Mouse (Mus musculus) megakaryocyte, adult 5-6 weeks (primary cell): Measurements from ENCODE around the gene Fam25c. TPM values are rescaled to one million over a fixed set of nuclear protein-coding genes. Genes with fewer than 3 reads are reported as not detected.
A peak's percentile ranks its signal among the peaks of the same experiment; 100 is the strongest.
"Not testable (repeated sequence)": the region's sequence is repeated elsewhere in the genome, so short reads cannot be mapped to it uniquely, and the experiment has no call there.

Source experiments
- ATAC-seq: 2 replicates; pipeline ENCODE4 v1.8.0; 2016; ENCODE audit warnings: mild to moderate bottlenecking, inconsistent platforms; ENCODE audit not compliant: poor library complexity, severe bottlenecking
- total RNA-seq, 2 experiments: library from RNA; stranded (forward) in 1 of 2; stranded (reverse) in 1 of 2; fragments of 153-499, 151-499 nt in 1 of 2; fragments of 221-1000, 200-1000 nt in 1 of 2; gene quantifications; 2 replicates each; pipeline versions ENCODE4 v1.2.3 to v1.2.4; 2015 to 2017

Fam25c gene
- total RNA-seq, 2 experiments from 2014 or later, result not detected

DNA sequence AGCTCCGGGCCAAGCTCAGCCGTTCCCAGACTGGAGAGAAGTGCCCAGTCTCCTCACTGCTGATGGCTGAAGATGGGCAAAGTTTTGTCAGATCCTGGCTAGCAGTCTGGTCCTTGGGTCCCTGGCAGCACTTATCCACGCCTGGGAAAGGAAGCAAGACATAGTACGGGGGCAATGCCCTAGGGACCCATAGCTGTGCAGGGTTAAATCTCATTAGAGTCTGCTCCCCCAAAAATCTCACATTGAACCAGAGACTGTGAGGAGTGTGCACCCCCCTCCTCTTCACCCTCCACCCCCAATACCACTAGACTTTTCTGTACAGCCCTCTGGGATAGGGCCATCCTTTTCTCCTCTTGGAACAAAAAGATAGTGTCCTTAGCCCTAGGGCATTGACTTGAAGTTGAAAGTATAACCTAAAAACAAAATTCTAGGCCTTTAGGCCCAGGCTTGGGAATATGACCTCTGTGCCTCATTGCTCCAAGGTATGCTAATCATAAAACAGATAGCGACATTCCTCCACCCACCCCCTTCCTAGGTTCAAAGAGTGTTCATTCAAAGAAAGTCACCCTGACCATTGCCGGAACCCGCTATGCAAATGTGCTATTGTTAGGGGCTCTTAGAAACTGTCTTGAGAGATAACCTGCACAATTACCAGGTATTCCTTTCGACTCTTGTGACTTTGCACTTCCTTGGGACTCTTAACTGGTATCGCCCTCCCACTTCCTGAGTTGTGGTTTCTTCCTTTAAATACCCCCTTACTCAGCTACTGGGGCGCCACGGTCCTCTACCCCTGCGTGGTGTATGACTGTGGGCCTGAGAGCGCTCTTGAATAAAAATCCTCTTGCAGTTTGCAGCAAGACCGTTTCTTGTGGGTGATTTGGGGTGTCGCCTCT lies 9.3 kb upstream of the Fam25c start:
- not testable (repeated sequence) for ATAC-seq

GRCm38 (mm10) chr14:34363490-34364253 lies 8.4 kb upstream of the Fam25c start:
- peak; percentile 93 for ATAC-seq

DNA sequence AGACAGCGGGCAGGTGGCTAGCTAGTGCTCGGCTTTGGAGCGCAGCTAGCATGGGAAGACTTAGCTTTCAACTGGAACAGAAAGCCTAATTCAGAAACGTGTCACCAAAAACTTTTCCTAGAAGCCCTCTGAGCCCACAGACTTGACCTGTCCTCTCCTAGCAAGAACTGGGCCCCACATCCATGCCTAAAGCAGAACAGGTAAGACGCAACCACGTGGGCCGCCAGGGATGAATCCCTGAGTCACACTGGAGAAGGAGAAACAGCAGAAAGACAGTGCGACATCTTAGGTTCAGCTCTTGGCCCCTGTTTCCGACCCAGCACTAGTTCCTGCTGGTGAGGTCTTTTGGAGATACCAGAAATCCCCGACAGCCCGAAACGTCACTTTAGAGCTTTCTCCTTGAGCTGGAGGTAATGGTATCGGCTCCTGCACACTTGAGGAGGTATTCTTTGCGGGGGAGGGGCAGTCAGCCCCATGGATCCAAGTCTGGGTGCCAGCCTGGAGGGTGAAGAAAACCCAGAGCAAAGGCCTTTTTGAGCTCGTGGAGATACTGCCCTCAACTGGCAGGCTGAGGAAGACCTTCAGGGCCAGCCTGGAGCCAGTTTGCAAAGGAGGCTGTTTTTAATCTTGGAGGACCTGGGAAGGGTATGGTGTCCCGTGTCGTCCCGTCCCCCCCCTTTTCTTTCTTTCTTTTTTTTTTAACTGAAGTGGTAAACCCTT lies 7.7 kb upstream of the Fam25c start:
- ATAC-seq, result peak; percentile 69

- ATAC-seq, result no peak
Observed at GRCm38 (mm10) chr14:34362135-34362534, 6.9 kb upstream of the Fam25c start.

DNA sequence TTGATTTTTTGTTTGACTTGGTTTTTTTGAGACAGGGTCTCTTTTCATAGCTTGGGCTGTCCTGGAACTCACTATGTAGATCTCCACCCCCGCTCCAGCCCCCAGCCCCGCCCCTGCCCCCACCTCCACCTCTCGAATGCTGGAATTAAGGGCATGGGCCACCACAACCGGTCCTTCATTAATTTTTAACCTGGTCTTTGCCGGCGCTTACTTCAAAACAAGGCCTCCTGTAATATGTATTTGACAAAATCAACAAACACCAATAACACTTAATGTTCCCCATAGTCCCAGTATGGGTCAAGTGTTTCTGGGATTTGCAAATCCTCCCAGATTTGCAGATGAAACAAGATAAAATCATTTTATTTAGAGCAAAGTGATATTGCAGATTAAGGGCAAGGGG lies 5.0 kb upstream of the Fam25c start:
- no peak for ATAC-seq

GRCm38 (mm10) chr14:34359676-34360244 lies 4.5 kb upstream of the Fam25c start:
- ATAC-seq, result no peak

GRCm38 (mm10) chr14:34357671-34358455 lies 2.6 kb upstream of the Fam25c start:
- ATAC-seq, result no peak

DNA sequence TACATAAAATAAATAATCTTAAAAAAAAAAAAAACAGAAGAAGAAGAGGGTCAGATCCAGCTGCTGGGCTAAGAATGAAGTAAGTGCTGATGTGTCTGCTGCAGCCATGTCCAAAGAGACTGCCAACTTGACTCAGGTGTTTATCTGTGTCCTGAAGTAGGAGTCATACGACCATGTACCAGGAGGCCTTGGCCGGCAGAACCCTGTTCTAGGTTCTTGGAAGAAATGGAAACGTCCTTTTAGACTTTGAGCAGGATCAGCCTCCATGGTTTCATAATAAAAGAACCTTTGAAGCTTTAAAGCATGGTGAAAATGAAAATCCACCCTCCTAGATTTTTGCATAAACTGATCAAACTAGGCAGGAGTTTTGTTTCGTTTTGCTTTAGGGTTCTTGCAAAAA lies 777 bp downstream of the Fam25c start:
- no peak for ATAC-seq

DNA sequence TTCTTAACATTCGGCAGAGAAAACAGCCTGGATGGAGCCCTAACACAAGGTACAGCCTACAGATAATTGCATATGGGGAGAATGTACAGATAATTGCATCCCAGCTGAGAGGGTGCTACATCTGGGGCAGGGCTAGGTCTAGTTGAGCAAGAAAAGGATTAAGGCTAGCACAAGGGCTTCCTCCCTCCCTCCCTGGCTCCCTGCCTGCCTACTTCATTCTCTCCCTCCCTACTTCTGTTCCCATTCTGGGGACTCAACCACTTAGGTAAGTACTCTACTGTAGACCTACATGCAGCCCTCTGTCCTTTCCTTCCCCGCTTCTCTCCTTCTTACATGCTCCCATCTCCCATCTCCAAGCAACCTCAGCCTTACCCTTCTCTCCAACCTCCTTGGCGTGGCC lies 1.9 kb downstream of the Fam25c start:
- no peak for ATAC-seq

GRCm38 (mm10) chr14:34352523-34352922 lies 2.7 kb downstream of the Fam25c start:
- ATAC-seq, result no peak

- no peak for ATAC-seq
Observed at GRCm38 (mm10) chr14:34351660-34352059, 3.6 kb downstream of the Fam25c start.

GRCm38 (mm10) chr14:34349007-34349406 lies 6.2 kb downstream of the Fam25c start:
- no peak for ATAC-seq

DNA sequence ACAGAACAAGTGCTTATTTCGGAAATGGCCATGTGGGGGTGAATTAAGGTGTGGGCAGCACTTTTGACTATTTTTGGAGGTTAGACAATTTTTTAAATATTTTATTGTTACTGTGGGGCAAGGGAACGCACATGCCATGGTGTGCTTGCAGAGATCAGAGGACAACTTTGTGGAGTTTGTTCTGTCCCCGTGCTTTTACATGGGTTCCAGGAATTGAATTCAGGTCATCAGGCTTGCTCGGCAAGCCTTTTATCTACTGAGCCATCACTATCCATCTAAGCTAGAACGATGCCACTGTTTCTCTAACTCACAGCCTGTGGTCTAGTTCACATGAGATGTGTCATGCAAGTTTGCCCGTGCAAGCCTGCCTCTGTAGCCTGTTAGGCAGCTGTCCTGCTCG lies 6.9 kb downstream of the Fam25c start:
- no peak for ATAC-seq

- no peak for ATAC-seq
Observed at GRCm38 (mm10) chr14:34347084-34347483, 8.1 kb downstream of the Fam25c start.

DNA sequence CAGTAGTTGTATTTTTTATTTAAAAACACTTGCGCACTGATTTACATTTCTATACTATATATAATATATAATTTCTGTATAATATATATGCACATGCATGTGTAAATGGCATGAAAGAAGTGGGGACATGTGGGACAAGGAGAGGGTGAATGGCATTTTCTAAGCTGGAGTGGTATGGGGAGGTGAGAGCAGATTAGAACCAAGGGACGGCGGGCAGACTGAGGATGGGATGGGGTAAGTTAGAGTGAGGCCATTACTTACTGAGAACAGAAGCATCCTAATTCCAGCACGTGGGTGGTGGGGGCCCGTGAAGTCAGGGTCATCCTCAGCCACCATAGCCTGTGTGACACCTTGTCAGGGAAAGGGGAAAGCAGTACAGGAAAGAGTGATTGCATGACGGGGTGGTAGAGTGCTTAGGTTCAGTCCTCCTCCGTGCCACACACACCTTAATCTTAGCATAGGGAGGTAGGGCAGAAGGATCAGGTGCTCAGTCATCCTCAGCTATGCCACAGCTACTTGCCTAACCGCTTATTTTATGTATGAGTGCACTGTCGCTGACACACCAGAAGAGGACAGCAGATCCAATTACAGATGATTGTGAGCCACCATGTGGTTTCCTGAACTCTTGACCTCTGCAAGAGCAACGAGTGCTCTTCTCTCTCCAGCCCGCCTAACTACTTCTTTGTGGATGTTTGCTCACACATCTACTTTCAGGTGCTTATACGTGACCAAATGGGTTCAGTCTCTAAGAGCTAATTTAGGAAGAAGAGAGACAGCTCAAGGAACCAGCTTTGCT lies 9.3 kb downstream of the Fam25c start:
- no peak for ATAC-seq

GRCm38 (mm10) chr14:34344361-34344760 lies 10.9 kb downstream of the Fam25c start:
- no peak for ATAC-seq

DNA sequence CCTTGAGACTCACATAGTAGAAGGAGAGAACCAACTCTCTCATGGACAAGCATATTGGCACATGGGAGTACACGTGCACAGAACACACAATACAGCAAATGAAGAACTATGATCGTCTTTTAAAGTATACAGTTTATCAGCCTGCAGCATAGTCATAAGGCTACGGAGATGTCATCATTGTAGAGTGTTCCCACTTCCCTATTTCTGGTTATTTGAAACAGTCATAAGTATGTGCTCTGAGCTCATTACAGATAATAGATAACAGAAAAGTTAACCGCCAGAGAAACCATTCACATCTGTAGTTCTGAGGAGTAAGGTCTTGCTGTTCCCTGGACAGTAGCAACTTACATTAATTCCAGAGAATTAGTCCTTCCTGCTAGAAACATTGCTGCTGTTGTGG lies 12.2 kb downstream of the Fam25c start:
- peak; percentile 92 for ATAC-seq

DNA sequence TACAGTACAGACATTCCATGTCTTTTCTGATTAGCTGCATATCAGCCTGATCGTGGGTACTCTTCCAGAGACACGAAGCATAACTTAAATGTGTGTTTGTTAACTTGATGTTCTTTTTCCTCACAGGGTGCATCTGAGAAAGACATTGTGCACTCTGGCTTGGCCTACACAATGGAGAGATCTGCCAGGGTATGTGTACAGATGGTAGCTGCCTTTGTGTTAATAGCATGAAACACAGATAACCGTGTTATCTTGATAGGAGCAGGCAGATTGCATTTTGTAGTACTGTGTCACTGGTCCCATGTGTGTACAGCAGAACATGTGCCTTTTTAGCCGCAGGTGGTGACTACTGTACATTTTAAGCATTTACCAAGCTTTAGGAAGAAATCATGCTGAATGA lies 13.2 kb downstream of the Fam25c start:
- ATAC-seq, result no peak

- ATAC-seq, result no peak
Observed at GRCm38 (mm10) chr14:34339446-34339845, 15.8 kb downstream of the Fam25c start.
